Mouse (Mus musculus): ENCODE measurements around the gene Mboat1.
A peak's percentile ranks its signal among the peaks of the same experiment; 100 is the strongest.

DNA sequence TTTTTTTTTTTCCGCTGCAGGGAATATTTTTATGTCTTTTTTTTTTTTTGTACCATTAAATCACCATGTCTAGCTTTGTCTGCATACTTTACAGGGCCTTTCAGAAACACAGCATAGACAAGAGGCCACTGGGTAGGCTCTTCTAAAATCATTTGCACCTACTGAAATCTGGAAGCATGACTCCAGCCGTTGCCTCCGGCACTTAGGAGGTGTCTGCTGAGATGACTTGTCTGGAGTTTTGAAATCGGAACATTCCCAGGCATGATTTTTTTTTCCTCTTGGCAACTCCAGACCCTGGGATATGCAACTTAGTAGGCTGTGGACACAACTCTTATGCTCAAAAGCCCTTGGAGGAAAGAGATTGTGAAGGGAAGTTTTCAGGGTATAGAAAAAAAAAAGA lies 109.3 kb downstream of the Mboat1 start:
- TF ChIP-seq CTCF (IDR thresholded peaks at IDR 0.05), result no peak
- peak; percentile 76 for TF ChIP-seq EP300 (IDR thresholded peaks at IDR 0.05)

Measured in lung, postnatal 0 days (tissue).